Mouse (Mus musculus) C2C12 (cell line): ENCODE measurements at regions not wholly inside any gene's neighbourhood (a gene's known extent, or its start where the extent isn't known, plus 50 kb on each side); places are given as distances from the start of the nearest gene placed in this dataset.

ENCODE experiments used
- H3K27me3 ChIP-seq: one replicate; pipeline ENCODE4 v1.6.1; 2011; ENCODE audit not compliant: control insufficient read depth, insufficient read depth, insufficient read length
- H3K36me3 ChIP-seq: one replicate; pipeline ENCODE4 v1.6.1; 2011; ENCODE audit not compliant: control insufficient read depth, insufficient read depth
- H3K4me3 ChIP-seq: one replicate; pipeline ENCODE4 v1.5.1; 2011; ENCODE audit warnings: mild to moderate bottlenecking, control low read depth; ENCODE audit not compliant: poor library complexity, insufficient read depth, severe bottlenecking
- H3K79me2 ChIP-seq: one replicate; pipeline ENCODE4 v1.6.1; 2011; ENCODE audit not compliant: control insufficient read depth, insufficient read depth
- H3K79me3 ChIP-seq: one replicate; pipeline ENCODE4 v1.6.1; 2011; ENCODE audit warnings: low read depth, control low read depth
- H3ac ChIP-seq: one replicate; pipeline ENCODE3; 2011; ENCODE audit warnings: low read depth; ENCODE audit not compliant: control insufficient read depth, insufficient read length
- CEBPB ChIP-seq: IDR thresholded peaks from one replicate; pipeline ENCODE4 v1.6.1; 2011; ENCODE audit warnings: low read depth, mild to moderate bottlenecking, control low read depth, moderate library complexity
- CTCF ChIP-seq: IDR thresholded peaks from one replicate; pipeline ENCODE4 v1.5.1; 2011; ENCODE audit not compliant: control insufficient read depth, insufficient read depth, insufficient read length
- FOSL1 ChIP-seq: IDR thresholded peaks from one replicate; pipeline ENCODE4 v1.8.0; 2011; ENCODE audit warnings: mild to moderate bottlenecking, low read length; ENCODE audit not compliant: poor library complexity, insufficient read depth, severe bottlenecking
- MAX ChIP-seq: IDR thresholded peaks from one replicate; pipeline ENCODE4 v1.6.1; 2011; ENCODE audit warnings: mild to moderate bottlenecking, control low read depth
- MYOD1 ChIP-seq: IDR thresholded peaks from one replicate; pipeline ENCODE4 v1.6.1; 2011; ENCODE audit warnings: low read depth; ENCODE audit not compliant: control insufficient read depth, insufficient read length
- MYOG ChIP-seq: IDR thresholded peaks from one replicate; pipeline ENCODE4 v1.6.1; 2011; ENCODE audit not compliant: control insufficient read depth, insufficient read length; ENCODE audit errors: extremely low read depth
- USF1 ChIP-seq: IDR thresholded peaks from one replicate; pipeline ENCODE4 v1.6.1; 2011; ENCODE audit warnings: low read depth, mild to moderate bottlenecking, control low read depth, moderate library complexity

- no peaks in the 10 kb centered on the region for H3K36me3 ChIP-seq
- H3K79me3 ChIP-seq: no peaks in the 10 kb centered on the region
- TF ChIP-seq MYOD1 (no peak), MAX (no peak), CEBPB (no peak), CTCF (no peak), USF1 (no peak), MYOG (no peak), FOSL1 (no peak)
- H3K4me3 ChIP-seq: no peak overlapping the region
- H3K27me3 ChIP-seq: no peaks in the 10 kb centered on the region
- no peaks in the 10 kb centered on the region for H3K79me2 ChIP-seq
- H3ac ChIP-seq: no peak overlapping the region
Measured at GRCm38 (mm10) chr16:77799709-77800108, 197.8 kb upstream of the Gm11146 start.

- Histone ChIP-seq H3ac (no peak overlapping the region), H3K79me2 (no peaks in the 10 kb centered on the region), H3K27me3 (no peaks in the 10 kb centered on the region), H3K4me3 (no peak overlapping the region), H3K79me3 (no peaks in the 10 kb centered on the region), H3K36me3 (no peaks in the 10 kb centered on the region)
- TF ChIP-seq MYOD1 (no peak), CEBPB (no peak), CTCF (no peak), USF1 (no peak), FOSL1 (no peak)
Measured at GRCm38 (mm10) chr16:77796926-77797325, 195.0 kb upstream of the Gm11146 start.

GRCm38 (mm10) chr16:77789652-77790051, 187.8 kb upstream of the Gm11146 start:
- H3ac ChIP-seq: no peak overlapping the region

GRCm38 (mm10) chr16:77789206-77789605, 187.3 kb upstream of the Gm11146 start:
- no peaks in the 10 kb centered on the region for H3K79me2 ChIP-seq
- no peaks in the 10 kb centered on the region for H3K79me3 ChIP-seq
- TF ChIP-seq CEBPB: no peak
- TF ChIP-seq MAX: no peak
- TF ChIP-seq MYOD1: no peak
- TF ChIP-seq MYOG: no peak
- TF ChIP-seq CTCF: no peak
- TF ChIP-seq FOSL1: no peak
- no peak for TF ChIP-seq USF1
- no peak overlapping the region for H3ac ChIP-seq
- H3K36me3 ChIP-seq: no peaks in the 10 kb centered on the region
- no peaks in the 10 kb centered on the region for H3K27me3 ChIP-seq
- no peak overlapping the region for H3K4me3 ChIP-seq

More at GRCm38 (mm10) chr16:77789652-77790051, 187.8 kb upstream of the Gm11146 start:
- Histone ChIP-seq H3K27me3 (no peaks in the 10 kb centered on the region), H3K79me2 (no peaks in the 10 kb centered on the region), H3K4me3 (no peak overlapping the region), H3K36me3 (no peaks in the 10 kb centered on the region), H3K79me3 (no peaks in the 10 kb centered on the region)
- TF ChIP-seq CTCF (no peak), USF1 (no peak), MYOD1 (no peak), MYOG (no peak), CEBPB (no peak), MAX (no peak), FOSL1 (no peak)

- no peaks in the 10 kb centered on the region for H3K36me3 ChIP-seq
- no peak overlapping the region for H3K4me3 ChIP-seq
- no peaks in the 10 kb centered on the region for H3K27me3 ChIP-seq
- no peaks in the 10 kb centered on the region for H3K79me2 ChIP-seq
- TF ChIP-seq CEBPB (no peak), MAX (no peak), MYOG (no peak), MYOD1 (no peak), CTCF (no peak), USF1 (no peak), FOSL1 (no peak)
- no peaks in the 10 kb centered on the region for H3K79me3 ChIP-seq
- H3ac ChIP-seq: no peak overlapping the region
Measured at GRCm38 (mm10) chr16:77788781-77789150, 186.9 kb upstream of the Gm11146 start.
